Mouse (Mus musculus) G1E (cell line): ENCODE measurements at regions not wholly inside any gene's neighbourhood (a gene's known extent, or its start where the extent isn't known, plus 50 kb on each side); places are given as distances from the start of the nearest gene placed in this dataset.

Experiments used
- ATAC-seq: 2 replicates; pipeline ENCODE4 v1.8.0; 2016; ENCODE audit warnings: mild to moderate bottlenecking; ENCODE audit not compliant: insufficient number of reproducible peaks, poor library complexity, low FRiP score, severe bottlenecking; ENCODE audit errors: extremely low read depth
- DNase-seq: peaks from one replicate; pipeline ENCODE4 v3.0.0; 2012; ENCODE audit warnings: low spot score
- H3K27me3 ChIP-seq: 2 replicates; pipeline ENCODE4 v1.6.1; 2012; ENCODE audit warnings: mild to moderate bottlenecking, low read length, inconsistent platforms; ENCODE audit not compliant: insufficient read depth
- H3K36me3 ChIP-seq: replicated peaks from 2 replicates; pipeline ENCODE3; 2012; ENCODE audit warnings: mild to moderate bottlenecking, inconsistent platforms
- H3K4me1 ChIP-seq: 2 replicates; pipeline ENCODE4 v1.6.1; 2012; ENCODE audit warnings: low read depth, low read length, inconsistent platforms, mixed read lengths; ENCODE audit not compliant: insufficient read depth
- H3K4me3 ChIP-seq: 2 replicates; pipeline ENCODE4 v1.5.1; 2012; ENCODE audit warnings: low read depth, mild to moderate bottlenecking, inconsistent platforms, low read length, moderate library complexity, mixed read lengths
- H3K9me3 ChIP-seq: replicated peaks from 2 replicates; pipeline ENCODE4 v1.6.1; 2012; ENCODE audit warnings: inconsistent platforms
- CTCF ChIP-seq: IDR thresholded peaks from 2 replicates; pipeline ENCODE4 v1.5.1; 2012; ENCODE audit warnings: low read depth, low read length, inconsistent platforms, mixed read lengths
- GATA1 ChIP-seq: IDR thresholded peaks from 2 replicates; pipeline ENCODE4 v1.6.1; 2012; ENCODE audit warnings: borderline replicate concordance, low read length, inconsistent platforms, mixed read lengths
- GATA2 ChIP-seq: IDR thresholded peaks from 2 replicates; pipeline ENCODE4 v1.6.1; 2012; ENCODE audit warnings: low read depth, low read length, inconsistent platforms, borderline replicate concordance
- POLR2AphosphoS5 ChIP-seq: IDR thresholded peaks from 2 replicates; pipeline ENCODE4 v1.6.1; 2012; ENCODE audit warnings: low read depth, low read length, inconsistent platforms; ENCODE audit not compliant: insufficient replicate concordance
- TAL1 ChIP-seq: conservative IDR thresholded peaks from 2 replicates; pipeline ENCODE4 v1.6.1; 2012; ENCODE audit warnings: low read depth, low read length, inconsistent platforms, mixed read lengths

DNA sequence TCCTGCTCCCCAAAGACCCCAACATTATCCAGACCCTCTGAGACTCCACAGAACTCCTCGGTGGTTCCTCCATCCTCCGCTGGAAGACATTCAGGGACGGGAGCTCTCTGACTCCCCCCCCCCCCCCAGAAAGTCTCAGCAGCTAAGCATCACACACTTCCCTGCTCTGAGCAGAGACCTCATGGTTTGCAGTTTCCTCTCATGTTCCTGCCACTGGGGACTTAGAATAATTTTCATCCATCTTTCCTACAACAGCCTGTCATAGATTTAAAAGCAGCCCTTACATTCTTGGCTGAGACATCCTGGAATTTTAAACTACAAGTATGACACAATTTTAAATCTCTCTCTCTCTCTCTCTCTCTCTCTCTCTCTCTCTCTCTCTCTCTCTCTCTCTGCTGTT lies 69.2 kb downstream of the Gpr65 start:
- no peak overlapping the region for H3K4me3 ChIP-seq
- ATAC-seq (no peak), DNase-seq (no peak)
- no peak for TF ChIP-seq TAL1
- TF ChIP-seq CTCF = no peak
- no peaks in the 10 kb centered on the region for H3K27me3 ChIP-seq
- H3K4me1 ChIP-seq = no peaks in the 10 kb centered on the region
- no peaks in the 10 kb centered on the region for H3K36me3 ChIP-seq
- no peaks in the 10 kb centered on the region for H3K9me3 ChIP-seq

DNA sequence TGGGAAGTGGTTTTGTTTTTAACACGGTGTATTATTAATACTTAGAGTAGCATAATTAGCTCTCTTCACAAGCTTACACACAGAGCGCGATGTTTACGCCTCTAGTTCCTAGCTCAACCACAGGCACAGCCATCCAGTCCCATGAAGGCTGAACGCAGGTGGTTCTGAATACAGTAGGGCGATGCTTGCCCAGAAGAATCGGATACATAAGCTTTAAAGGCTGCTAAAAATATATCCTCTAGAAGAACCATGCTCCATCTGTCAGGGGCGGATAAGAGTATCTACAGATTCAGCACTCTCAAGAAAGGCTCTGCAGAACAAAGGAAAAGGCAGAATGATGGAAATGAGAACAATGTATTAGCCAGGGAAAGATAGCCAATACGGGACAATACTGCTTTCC lies 71.1 kb downstream of the Gpr65 start:
- ATAC-seq (no peak), DNase-seq (no peak)
- Histone ChIP-seq H3K4me1 (no peaks in the 10 kb centered on the region), H3K4me3 (no peak overlapping the region), H3K36me3 (no peaks in the 10 kb centered on the region), H3K9me3 (no peaks in the 10 kb centered on the region), H3K27me3 (no peaks in the 10 kb centered on the region)
- no peak for TF ChIP-seq GATA2
- TF ChIP-seq POLR2AphosphoS5 = no peak
- TF ChIP-seq TAL1 = no peak
- TF ChIP-seq GATA1 = no peak
- TF ChIP-seq CTCF = no peak

DNA sequence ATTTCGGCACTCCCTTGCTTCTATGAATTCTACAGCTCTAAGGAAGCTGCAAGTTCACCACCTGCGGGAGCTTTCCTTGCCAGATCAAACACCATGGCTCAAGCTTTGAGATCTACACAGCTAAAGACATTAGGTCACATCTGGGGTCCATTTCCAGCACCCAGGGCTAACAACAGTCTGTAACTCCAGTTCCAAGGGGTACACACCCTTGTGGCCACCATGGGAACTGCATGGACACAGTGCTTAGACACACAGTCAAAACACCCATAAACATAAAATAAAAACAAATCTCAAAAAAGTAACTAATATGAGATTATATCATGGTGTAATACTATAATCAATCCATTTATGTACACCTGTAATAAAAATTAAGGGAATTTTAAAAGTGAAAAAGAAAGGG lies 73.7 kb downstream of the Gpr65 start:
- H3K9me3 ChIP-seq = no peaks in the 10 kb centered on the region
- H3K4me1 ChIP-seq = no peaks in the 10 kb centered on the region
- no peaks in the 10 kb centered on the region for H3K27me3 ChIP-seq
- H3K4me3 ChIP-seq = no peak overlapping the region
- TF ChIP-seq CTCF (peak; percentile 90), POLR2AphosphoS5 (no peak)
- ATAC-seq (peak; percentile 82), DNase-seq (peak; percentile 9)
- no peaks in the 10 kb centered on the region for H3K36me3 ChIP-seq

- H3K36me3 ChIP-seq = no peaks in the 10 kb centered on the region
- ATAC-seq (no peak), DNase-seq (no peak)
- no peaks in the 10 kb centered on the region for H3K27me3 ChIP-seq
- H3K4me1 ChIP-seq = no peaks in the 10 kb centered on the region
- H3K9me3 ChIP-seq = no peaks in the 10 kb centered on the region
- TF ChIP-seq GATA2 (no peak), GATA1 (no peak), POLR2AphosphoS5 (no peak), TAL1 (no peak), CTCF (no peak)
- H3K4me3 ChIP-seq = no peak overlapping the region
These were observed 75.2 kb downstream of the Gpr65 start for GRCm38 (mm10) chr12:98343653-98344052.

DNA sequence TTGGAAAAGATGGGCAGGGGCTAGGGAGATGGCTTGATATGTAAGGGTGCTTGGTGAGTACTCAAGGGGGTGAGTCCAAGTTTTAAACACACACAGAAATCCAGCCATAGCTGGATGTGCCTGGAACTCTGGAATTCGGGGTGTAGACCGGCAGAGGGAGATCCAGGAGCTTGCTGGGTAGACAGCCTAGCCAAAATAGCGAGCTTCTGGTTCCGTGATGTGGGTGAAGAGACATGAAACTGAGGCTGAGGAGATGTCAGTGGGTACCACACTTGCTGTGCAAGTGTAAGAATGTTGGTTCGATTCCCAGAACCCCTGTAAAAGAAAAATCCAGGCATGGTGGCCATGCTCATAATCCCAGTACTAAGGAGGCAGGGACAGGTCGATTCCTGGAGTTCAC lies 78.6 kb downstream of the Gpr65 start:
- TF ChIP-seq GATA2 (no peak), CTCF (no peak), TAL1 (no peak), GATA1 (no peak), POLR2AphosphoS5 (no peak)
- ATAC-seq (no peak), DNase-seq (no peak)
- H3K27me3 ChIP-seq = no peaks in the 10 kb centered on the region
- no peak overlapping the region for H3K4me3 ChIP-seq
- no peaks in the 10 kb centered on the region for H3K9me3 ChIP-seq
- no peaks in the 10 kb centered on the region for H3K36me3 ChIP-seq
- no peaks in the 10 kb centered on the region for H3K4me1 ChIP-seq

DNA sequence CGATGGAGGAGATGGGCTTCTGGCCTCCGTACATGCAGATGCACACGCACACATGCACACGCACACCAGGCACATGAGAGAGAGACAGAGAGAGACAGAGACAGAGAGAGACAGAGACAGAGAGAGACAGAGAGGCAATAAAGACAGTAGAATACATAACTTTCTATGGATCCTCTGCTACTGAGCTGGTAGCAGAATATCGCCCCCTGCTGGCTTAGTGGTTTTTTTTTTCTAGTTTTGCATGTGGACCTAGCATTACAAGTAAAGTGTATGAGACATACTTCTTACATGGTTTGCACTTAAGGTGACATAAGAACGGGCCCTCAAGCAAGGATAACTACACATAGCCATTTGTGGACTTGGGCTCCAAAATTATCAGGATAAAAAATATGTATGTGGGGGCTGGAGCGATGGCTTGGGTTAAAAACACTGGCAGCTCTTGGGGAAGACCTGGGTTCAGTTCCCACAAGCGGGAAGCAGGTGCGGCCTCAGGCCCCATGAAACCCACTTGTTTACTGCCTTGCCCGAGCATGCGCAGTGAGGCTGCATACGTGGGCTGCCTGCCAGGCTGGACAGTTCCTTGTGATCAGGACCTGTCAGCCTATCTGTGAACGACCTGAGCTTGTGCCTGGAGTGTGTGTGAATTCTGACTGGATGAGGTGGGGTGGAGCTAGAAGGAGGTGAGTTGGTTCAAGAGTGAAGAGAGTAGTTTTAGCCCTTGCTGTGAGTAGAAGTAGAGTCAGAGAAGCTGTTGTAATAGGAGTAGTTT lies 79.3 kb downstream of the Gpr65 start:
- Histone ChIP-seq H3K36me3 (no peaks in the 10 kb centered on the region), H3K4me1 (no peaks in the 10 kb centered on the region), H3K4me3 (no peak overlapping the region), H3K27me3 (no peaks in the 10 kb centered on the region), H3K9me3 (no peaks in the 10 kb centered on the region)
- no peak for TF ChIP-seq GATA2
- no peak for TF ChIP-seq TAL1
- no peak for TF ChIP-seq GATA1
- TF ChIP-seq CTCF = peak; percentile 33; the same call in 1 of the 2 replicates
- no peak for TF ChIP-seq POLR2AphosphoS5
- ATAC-seq = peak; percentile 43
- peak; percentile 26 for DNase-seq
